Mouse (Mus musculus) megakaryocyte, embryonic 14.5 days (primary cell): ENCODE measurements around the gene Pla2g4e.

Experiments used
- FLI1 ChIP-seq: IDR thresholded peaks from 2 replicates; pipeline ENCODE4 v1.6.1; 2012; ENCODE audit warnings: low read length, inconsistent platforms, mixed read lengths
- GATA1 ChIP-seq: IDR thresholded peaks from 3 replicates; pipeline ENCODE4 v1.6.1; 2012; ENCODE audit warnings: mixed read lengths, low read length, inconsistent platforms, borderline replicate concordance

- TF ChIP-seq GATA1: no peak
- no peak for TF ChIP-seq FLI1
Measured at GRCm38 (mm10) chr2:120285639-120286038, 40.5 kb upstream of the Pla2g4e start.
